Mouse (Mus musculus): Measurements from ENCODE around the gene Phox2b.

Gene Phox2b

GRCm38 (mm10) chr5:67093991-67094390 is 5.1 kb downstream of the Phox2b start:
- no peak for DNase-seq (ENCODE audit: low read depth in 2 of 2, low spot score in 2 of 2)

DNA sequence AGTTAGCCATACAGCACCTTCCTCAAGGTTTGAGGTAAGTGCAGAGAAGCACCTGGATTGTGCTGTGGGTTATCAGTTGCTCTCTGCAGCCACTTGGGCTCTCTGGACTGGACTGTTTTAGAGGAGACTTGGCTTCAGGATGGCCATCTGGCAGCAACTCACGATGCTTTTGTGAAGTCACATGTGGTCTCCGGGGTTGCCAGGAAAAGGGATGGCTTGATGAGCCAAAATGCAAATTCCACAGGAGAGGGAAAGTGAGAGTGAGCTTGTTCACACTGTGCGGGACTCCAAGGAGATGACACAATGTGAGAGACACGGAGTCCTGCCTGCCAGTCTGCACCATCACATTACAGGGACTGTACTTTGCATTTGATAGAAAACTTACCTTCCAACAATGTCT is 7.3 kb downstream of the Phox2b start:
- no peak for DNase-seq (ENCODE audit: low read depth in 2 of 2, low spot score in 2 of 2)

GRCm38 (mm10) chr5:67090856-67091255 is 8.2 kb downstream of the Phox2b start:
- DNase-seq (ENCODE audit: low read depth in 2 of 2, low spot score in 2 of 2): no peak

DNA sequence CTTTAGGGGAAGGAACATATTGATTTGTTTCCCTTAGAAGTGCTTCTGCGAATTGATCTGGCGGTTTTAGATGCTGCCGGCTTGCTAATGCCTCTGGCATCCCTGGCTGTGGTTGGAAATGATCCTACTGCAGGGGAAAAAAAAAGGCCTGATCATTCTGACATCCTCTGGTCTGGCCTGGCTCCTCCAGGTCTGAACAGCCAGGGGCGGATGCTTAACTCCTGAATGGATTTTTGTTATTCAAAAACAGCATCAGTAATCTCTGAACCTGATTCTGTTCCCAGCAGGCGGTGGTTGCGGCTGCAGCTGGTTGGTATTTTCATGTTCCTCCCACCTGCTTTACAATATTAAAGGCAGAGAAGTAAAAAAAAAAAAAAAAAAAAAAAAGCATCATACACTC is 16.0 kb downstream of the Phox2b start:
- DNase-seq (ENCODE audit: low read depth in 2 of 2, low spot score in 2 of 2): no peak

DNA sequence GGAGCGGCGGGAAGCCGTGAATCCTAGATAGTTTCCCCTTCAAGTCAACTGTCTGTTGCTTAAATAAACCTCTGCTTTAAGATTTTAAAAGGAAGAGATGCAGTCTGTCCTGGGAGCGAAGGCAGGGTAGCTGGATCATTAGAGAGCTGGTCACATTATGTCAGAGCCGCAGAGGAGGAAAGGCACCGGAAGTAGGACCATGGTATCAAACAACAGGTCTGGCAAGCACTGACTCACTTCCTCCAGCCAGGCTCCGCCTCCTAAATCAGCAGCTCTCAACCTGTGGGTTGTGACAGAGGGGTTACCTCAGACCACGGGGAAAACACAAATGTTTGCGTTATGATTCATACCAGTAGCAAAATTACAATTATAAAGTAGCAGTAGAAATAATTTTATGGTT is 35.5 kb downstream of the Phox2b start:
- no peak for DNase-seq (ENCODE audit: low read depth in 2 of 2, low spot score in 2 of 2)

DNA sequence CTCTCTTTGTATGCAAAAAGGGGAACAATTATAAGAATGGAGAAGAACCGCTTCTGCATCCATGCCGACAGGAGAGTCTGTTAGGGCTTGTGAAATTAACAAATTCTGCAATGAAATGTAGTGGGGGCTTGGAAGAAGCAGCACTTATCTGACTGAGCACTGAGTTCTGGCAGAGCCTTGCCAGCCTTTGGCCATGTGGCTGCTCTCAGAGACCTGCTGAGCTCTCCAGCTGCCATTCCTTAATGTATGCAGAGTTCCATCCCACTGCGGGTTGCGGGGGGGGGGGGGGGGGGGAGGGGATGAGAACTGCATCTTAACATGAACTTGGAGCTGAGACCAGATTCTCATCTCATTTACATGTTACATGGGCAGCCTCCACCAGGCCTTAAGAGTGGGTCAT is 38.6 kb downstream of the Phox2b start:
- no peak for DNase-seq (ENCODE audit: low read depth in 2 of 2, low spot score in 2 of 2)

- no peak for DNase-seq (ENCODE audit: low read depth in 2 of 2, low spot score in 2 of 2)
Measured at GRCm38 (mm10) chr5:67057803-67058202, 41.3 kb downstream of the Phox2b start.

GRCm38 (mm10) chr5:67048003-67048402 is 51.1 kb downstream of the Phox2b start:
- DNase-seq (ENCODE audit: low read depth in 2 of 2, low spot score in 2 of 2): no peak
